Mouse (Mus musculus) WW6 (cell line): ENCODE data around the gene Trem2.
A peak's percentile ranks its signal among the peaks of the same experiment; 100 is the strongest.
"Not testable (repeated sequence)": the region's sequence is repeated elsewhere in the genome, so short reads cannot be mapped to it uniquely, and the experiment has no call there.

Experiments
- DNase-seq: peaks from one replicate; pipeline ENCODE4 v3.0.0-alpha.2; 2013; ENCODE audit warnings: low read depth, low spot score

Trem2 gene

GRCm38 (mm10) chr17:48346231-48346630 lies at the start of gene Trem2:
Gene Trem2 (plus strand): TSS chr17:48346401.
- no peak for DNase-seq

- no peak for DNase-seq
Observed at GRCm38 (mm10) chr17:48299203-48299602, 47.0 kb upstream of the Trem2 start, which contains the start of gene Treml2. Gene Treml2 (plus strand): TSS chr17:48299498.

GRCm38 (mm10) chr17:48299756-48300155 lies 46.4 kb upstream of the Trem2 start:
- DNase-seq, result no peak

- DNase-seq, result no peak
Observed at GRCm38 (mm10) chr17:48300199-48300598, 46.0 kb upstream of the Trem2 start.

- DNase-seq, result no peak
Observed at GRCm38 (mm10) chr17:48300861-48301260, 45.3 kb upstream of the Trem2 start.

GRCm38 (mm10) chr17:48301792-48302191 lies 44.4 kb upstream of the Trem2 start:
- no peak for DNase-seq

- DNase-seq, result no peak
Observed at GRCm38 (mm10) chr17:48312124-48312523, 34.1 kb upstream of the Trem2 start.

GRCm38 (mm10) chr17:48315905-48316579 lies 30.2 kb upstream of the Trem2 start, which contains the start of gene B430306N03Rik:
Gene B430306N03Rik (plus strand): TSS chr17:48316141.
- not testable (repeated sequence) for DNase-seq

GRCm38 (mm10) chr17:48318686-48319085 lies 27.5 kb upstream of the Trem2 start:
- no peak for DNase-seq

- no peak for DNase-seq
Observed at GRCm38 (mm10) chr17:48321279-48321678, 24.9 kb upstream of the Trem2 start.

GRCm38 (mm10) chr17:48323236-48323635 lies 23.0 kb upstream of the Trem2 start:
- peak; percentile 31 for DNase-seq

- DNase-seq, result no peak
Observed at GRCm38 (mm10) chr17:48324258-48324657, 21.9 kb upstream of the Trem2 start.

GRCm38 (mm10) chr17:48325093-48325492 lies 21.1 kb upstream of the Trem2 start:
- no peak for DNase-seq

GRCm38 (mm10) chr17:48325638-48326037 lies 20.6 kb upstream of the Trem2 start:
- no peak for DNase-seq

- no peak for DNase-seq
Observed at GRCm38 (mm10) chr17:48326656-48327055, 19.5 kb upstream of the Trem2 start.

GRCm38 (mm10) chr17:48332524-48332923 lies 13.7 kb upstream of the Trem2 start:
- no peak for DNase-seq

GRCm38 (mm10) chr17:48334186-48334585 lies 12.0 kb upstream of the Trem2 start:
- no peak for DNase-seq

GRCm38 (mm10) chr17:48336857-48337256 lies 9.3 kb upstream of the Trem2 start:
- DNase-seq, result peak; percentile 36

GRCm38 (mm10) chr17:48340267-48340666 lies 5.9 kb upstream of the Trem2 start:
- DNase-seq, result no peak

- DNase-seq, result no peak
Observed at GRCm38 (mm10) chr17:48341947-48342346, 4.3 kb upstream of the Trem2 start.

- DNase-seq, result no peak
Observed at GRCm38 (mm10) chr17:48343065-48343464, 3.1 kb upstream of the Trem2 start.

GRCm38 (mm10) chr17:48345824-48346223 lies 377 bp upstream of the Trem2 start:
- DNase-seq, result no peak

GRCm38 (mm10) chr17:48346834-48347233 lies 633 bp downstream of the Trem2 start:
- no peak for DNase-seq

GRCm38 (mm10) chr17:48347287-48347686 lies 1.1 kb downstream of the Trem2 start:
- DNase-seq, result no peak
